Mouse (Mus musculus): ENCODE results near the gene Kazald1. TPM values are rescaled to one million over a fixed set of nuclear protein-coding genes. Genes with fewer than 3 reads are reported as not detected.
A peak's percentile ranks its signal among the peaks of the same experiment; 100 is the strongest.

Gene Kazald1
- polyA plus RNA-seq, 1 experiment from 2014 or later, result 3.8 TPM

GRCm38 (mm10) chr19:45029571-45029970 lies 45.5 kb upstream of the Kazald1 start:
- ATAC-seq (ENCODE audit: low FRiP score, low TSS enrichment), result no peak
- Histone ChIP-seq H3K27me3 (ENCODE audit: control insufficient read depth, insufficient read depth, low read length) (no peaks in the 10 kb centered on the region), H3K36me3 (ENCODE audit: control insufficient read depth, insufficient read depth, low read length) (peaks cover 19% of the 10 kb centered on the region), H3K9ac (ENCODE audit: low read length) (no peak overlapping the region), H3K9me3 (ENCODE audit: control insufficient read depth, low read length) (no peaks in the 10 kb centered on the region), H3K27ac (replicated peaks) (no peak overlapping the region), H3K4me1 (replicated peaks; ENCODE audit: control insufficient read depth, insufficient read depth) (peaks cover 10% of the 10 kb centered on the region), H3K4me3 (ENCODE audit: low read depth, low read length) (no peak overlapping the region), H3K4me2 (replicated peaks; ENCODE audit: low read depth) (no peak overlapping the region)
- DNase-seq (ENCODE audit: low spot score), result no peak
- WGBS, result 54% methylated on average over 9 of the region's 9 CpGs
- no peak for TF ChIP-seq EP300 (optimal IDR thresholded peaks at IDR 0.05)
- TF ChIP-seq CTCF (IDR thresholded peaks at IDR 0.05; ENCODE audit: low read depth), result no peak

GRCm38 (mm10) chr19:45030111-45030510 lies 44.9 kb upstream of the Kazald1 start:
- TF ChIP-seq EP300 (optimal IDR thresholded peaks at IDR 0.05) (no peak), CTCF (IDR thresholded peaks at IDR 0.05; ENCODE audit: low read depth) (peak; percentile 84)
- no peak overlapping the region for H3K9ac ChIP-seq (ENCODE audit: low read length)
- 0 out of 2 replicates have a peak overlapping the region, but pooled peaks have one; percentile 35 for H3K27ac ChIP-seq (replicated peaks)
- H3K9me3 ChIP-seq (ENCODE audit: control insufficient read depth, low read length), result no peaks in the 10 kb centered on the region
- DNase-seq (ENCODE audit: low spot score) (peak; percentile 82), ATAC-seq (ENCODE audit: low FRiP score, low TSS enrichment) (peak; percentile 10)
- peaks cover 16% of the 10 kb centered on the region for H3K36me3 ChIP-seq (ENCODE audit: control insufficient read depth, insufficient read depth, low read length)
- WGBS, result 36% methylated on average over 8 of the region's 8 CpGs
- no peaks in the 10 kb centered on the region for H3K27me3 ChIP-seq (ENCODE audit: control insufficient read depth, insufficient read depth, low read length)
- H3K4me1 ChIP-seq (replicated peaks; ENCODE audit: control insufficient read depth, insufficient read depth), result peaks cover 10% of the 10 kb centered on the region
- H3K4me2 ChIP-seq (replicated peaks; ENCODE audit: low read depth), result no peak overlapping the region
- H3K4me3 ChIP-seq (ENCODE audit: low read depth, low read length), result no peak overlapping the region

- DNase-seq (ENCODE audit: low spot score), result peak; percentile 80
- Histone ChIP-seq H3K4me1 (replicated peaks; ENCODE audit: control insufficient read depth, insufficient read depth) (peaks cover 10% of the 10 kb centered on the region), H3K27me3 (ENCODE audit: control insufficient read depth, insufficient read depth, low read length) (no peaks in the 10 kb centered on the region), H3K9ac (ENCODE audit: low read length) (0 out of 2 replicates have a peak overlapping the region, but pooled peaks have one; percentile 13), H3K36me3 (ENCODE audit: control insufficient read depth, insufficient read depth, low read length) (peaks cover 11% of the 10 kb centered on the region), H3K4me2 (replicated peaks; ENCODE audit: low read depth) (peak overlapping the region; percentile 48), H3K4me3 (ENCODE audit: low read depth, low read length) (no peak overlapping the region; the same call in 1 of the 2 replicates), H3K27ac (replicated peaks) (peak overlapping the region; percentile 78), H3K9me3 (ENCODE audit: control insufficient read depth, low read length) (no peaks in the 10 kb centered on the region)
- WGBS, result 37% methylated on average over 20 of the region's 20 CpGs
- peak; percentile 95 for TF ChIP-seq CTCF (IDR thresholded peaks at IDR 0.05; ENCODE audit: low read depth)
- TF ChIP-seq EP300 (optimal IDR thresholded peaks at IDR 0.05), result no peak
- peak; percentile 24; the same call in 1 of the 2 replicates for ATAC-seq (ENCODE audit: low FRiP score, low TSS enrichment)
Measured at GRCm38 (mm10) chr19:45030746-45031693, 44.0 kb upstream of the Kazald1 start.

- peak; percentile 85 for ATAC-seq (ENCODE audit: low FRiP score, low TSS enrichment)
- H3K9me3 ChIP-seq (ENCODE audit: control insufficient read depth, low read length), result no peaks in the 10 kb centered on the region
- peak; percentile 89 for DNase-seq (ENCODE audit: low spot score)
- peak overlapping the region; percentile 78 for H3K27ac ChIP-seq (replicated peaks)
- 0 out of 2 replicates have a peak overlapping the region, but pooled peaks have one; percentile 20 for H3K4me2 ChIP-seq (replicated peaks; ENCODE audit: low read depth)
- no peaks in the 10 kb centered on the region for H3K27me3 ChIP-seq (ENCODE audit: control insufficient read depth, insufficient read depth, low read length)
- H3K4me1 ChIP-seq (replicated peaks; ENCODE audit: control insufficient read depth, insufficient read depth), result peaks cover 10% of the 10 kb centered on the region
- 5% methylated on average over 4 of the region's 4 CpGs for WGBS
- H3K36me3 ChIP-seq (ENCODE audit: control insufficient read depth, insufficient read depth, low read length), result peaks cover 5% of the 10 kb centered on the region
- H3K4me3 ChIP-seq (ENCODE audit: low read depth, low read length), result no peak overlapping the region
- TF ChIP-seq CTCF (IDR thresholded peaks at IDR 0.05; ENCODE audit: low read depth) (peak; percentile 90), EP300 (optimal IDR thresholded peaks at IDR 0.05) (no peak)
- H3K9ac ChIP-seq (ENCODE audit: low read length), result 0 out of 2 replicates have a peak overlapping the region, but pooled peaks have one; percentile 13
Measured at GRCm38 (mm10) chr19:45031780-45032179, 43.3 kb upstream of the Kazald1 start.

GRCm38 (mm10) chr19:45032570-45033332 lies 42.3 kb upstream of the Kazald1 start:
- Histone ChIP-seq H3K9ac (ENCODE audit: low read length) (no peak overlapping the region), H3K4me1 (replicated peaks; ENCODE audit: control insufficient read depth, insufficient read depth) (peaks cover 10% of the 10 kb centered on the region), H3K9me3 (ENCODE audit: control insufficient read depth, low read length) (no peaks in the 10 kb centered on the region), H3K4me2 (replicated peaks; ENCODE audit: low read depth) (no peak overlapping the region), H3K27me3 (ENCODE audit: control insufficient read depth, insufficient read depth, low read length) (no peaks in the 10 kb centered on the region), H3K4me3 (ENCODE audit: low read depth, low read length) (no peak overlapping the region), H3K36me3 (ENCODE audit: control insufficient read depth, insufficient read depth, low read length) (no peaks in the 10 kb centered on the region), H3K27ac (replicated peaks) (no peak overlapping the region)
- WGBS, result 53% methylated on average over 17 of the region's 17 CpGs
- TF ChIP-seq EP300 (optimal IDR thresholded peaks at IDR 0.05) (no peak), CTCF (IDR thresholded peaks at IDR 0.05; ENCODE audit: low read depth) (peak; percentile 72)
- ATAC-seq (ENCODE audit: low FRiP score, low TSS enrichment), result peak; percentile 24; the same call in 1 of the 2 replicates
- DNase-seq (ENCODE audit: low spot score), result peak; percentile 48

Measured in stomach, postnatal 0 days (tissue).